Mouse (Mus musculus): Measurements from ENCODE around the gene Sept6. TPM values are rescaled to one million over a fixed set of nuclear protein-coding genes. Genes with fewer than 3 reads are reported as not detected.

The Sept6 gene
- polyA plus RNA-seq (2017; shearing (Covaris generic)), result 100 to 1,000 TPM; 122 to 151 (median 141) TPM

- ATAC-seq, result no peak
Measured at GRCm38 (mm10) chrX:36991694-36992093, at the start of gene Sept6. Gene Sept6, minus strand, starts transcription at chrX:36991794.

- no peak for ATAC-seq
Measured at GRCm38 (mm10) chrX:37028378-37028777, 36.8 kb upstream of the Sept6 start.

GRCm38 (mm10) chrX:37023652-37024309 is 32.2 kb upstream of the Sept6 start:
- ATAC-seq, result no peak

GRCm38 (mm10) chrX:37022690-37023089 is 31.1 kb upstream of the Sept6 start:
- ATAC-seq, result peak; percentile 58

GRCm38 (mm10) chrX:37019045-37019444 is 27.5 kb upstream of the Sept6 start:
- ATAC-seq, result no peak

GRCm38 (mm10) chrX:37018150-37018654 is 26.6 kb upstream of the Sept6 start:
- no peak for ATAC-seq

- ATAC-seq, result no peak
Measured at GRCm38 (mm10) chrX:37013870-37014269, 22.3 kb upstream of the Sept6 start.

- no peak for ATAC-seq
Measured at GRCm38 (mm10) chrX:36991039-36991438, 555 bp downstream of the Sept6 start.

- ATAC-seq, result peak; percentile 12
Measured at GRCm38 (mm10) chrX:36989752-36990404, 1.7 kb downstream of the Sept6 start.

- ATAC-seq, result peak; percentile 90
Measured at GRCm38 (mm10) chrX:36989234-36989751, 2.3 kb downstream of the Sept6 start.

GRCm38 (mm10) chrX:36988754-36989153 is 2.8 kb downstream of the Sept6 start:
- ATAC-seq, result no peak

- peak; percentile 11 for ATAC-seq
Measured at GRCm38 (mm10) chrX:36987851-36988250, 3.7 kb downstream of the Sept6 start.

GRCm38 (mm10) chrX:36985041-36985440 is 6.6 kb downstream of the Sept6 start:
- no peak for ATAC-seq

- no peak for ATAC-seq
Measured at GRCm38 (mm10) chrX:36983654-36984311, 7.8 kb downstream of the Sept6 start.

GRCm38 (mm10) chrX:36982892-36983653 is 8.5 kb downstream of the Sept6 start:
- no peak for ATAC-seq

- ATAC-seq, result peak; percentile 78
Measured at GRCm38 (mm10) chrX:36980563-36981187, 10.9 kb downstream of the Sept6 start.

- no peak for ATAC-seq
Measured at GRCm38 (mm10) chrX:36977863-36978262, 13.7 kb downstream of the Sept6 start.

- no peak for ATAC-seq
Measured at GRCm38 (mm10) chrX:36976980-36977379, 14.6 kb downstream of the Sept6 start.

- no peak for ATAC-seq
Measured at GRCm38 (mm10) chrX:36976272-36976671, 15.3 kb downstream of the Sept6 start.

GRCm38 (mm10) chrX:36974905-36975304 is 16.7 kb downstream of the Sept6 start:
- ATAC-seq, result no peak

GRCm38 (mm10) chrX:36972951-36973471 is 18.6 kb downstream of the Sept6 start:
- no peak for ATAC-seq

GRCm38 (mm10) chrX:36971156-36971555 is 20.4 kb downstream of the Sept6 start:
- ATAC-seq, result no peak
